Mouse (Mus musculus) liver, embryonic 13.5 days (tissue): ENCODE results near the gene Ano9. TPM values are rescaled to one million over a fixed set of nuclear protein-coding genes. Genes with fewer than 3 reads are reported as not detected.
A peak's percentile ranks its signal among the peaks of the same experiment; 100 is the strongest.

ENCODE experiments used
- ATAC-seq: fragments of 200-750 bp; cut with Nextera tagmentation; 2 replicates; pipeline ENCODE4 v1.8.0; 2017; ENCODE audit warnings: low read depth, mild to moderate bottlenecking, moderate number of reproducible peaks, moderate library complexity
- DNase-seq: peaks from one replicate; pipeline ENCODE4 v3.0.0; 2022
- H3K27ac ChIP-seq: fragments of 300-500 bp; sonication (generic); 2 replicates; pipeline ENCODE4 v1.5.1; 2015; ENCODE audit warnings: moderate library complexity, mild to moderate bottlenecking, inconsistent platforms
- H3K27me3 ChIP-seq: fragments of 300-500 bp; sonication (generic); 2 replicates; pipeline ENCODE4 v1.6.1; 2015; ENCODE audit warnings: mild to moderate bottlenecking, inconsistent platforms
- H3K36me3 ChIP-seq: fragments of 300-500 bp; sonication (generic); 2 replicates; pipeline ENCODE4 v1.6.1; 2015; ENCODE audit warnings: mild to moderate bottlenecking, inconsistent platforms
- H3K4me1 ChIP-seq: fragments of 300-500 bp; sonication (generic); replicated peaks from 2 replicates; pipeline ENCODE4 v1.6.1; 2015; ENCODE audit warnings: inconsistent platforms
- H3K4me2 ChIP-seq: fragments of 300-500 bp; sonication (generic); 2 replicates; pipeline ENCODE4 v1.6.1; 2015; ENCODE audit warnings: inconsistent platforms, mild to moderate bottlenecking, moderate library complexity
- H3K4me3 ChIP-seq: fragments of 300-500 bp; sonication (generic); replicated peaks from 2 replicates; pipeline ENCODE4 v1.5.1; 2015; ENCODE audit warnings: mild to moderate bottlenecking, inconsistent platforms
- H3K9ac ChIP-seq: fragments of 300-500 bp; sonication (generic); 2 replicates; pipeline ENCODE4 v1.6.1; 2015; ENCODE audit warnings: mild to moderate bottlenecking, inconsistent platforms
- H3K9me3 ChIP-seq: fragments of 300-500 bp; sonication (generic); replicated peaks from 2 replicates; pipeline ENCODE4 v1.6.1; 2016; ENCODE audit warnings: inconsistent platforms
- WGBS: fragments of 180-500 bp; shearing (Covaris S2); methylation state at CpG from one replicate; pipeline ENCODE4 v1.1.7; 2015; ENCODE audit not compliant: insufficient replicate concordance; 5-methylcytosine and 5-hydroxymethylcytosine counted together
- polyA plus RNA-seq: library from polyadenylated mRNA; unstranded; fragments of >200 nt; fragmentation: Nextera tagmentation; extraction: Ambion mirVana; gene quantifications from 2 replicates; pipeline ENCODE4 v1.2.1, GENCODE M21; 2015

Gene Ano9
- polyA plus RNA-seq, 1 experiment from 2014 or later = 0.12 TPM

GRCm38 (mm10) chr7:141079481-141080449, 37.8 kb downstream of the Ano9 start:
- Histone ChIP-seq H3K27ac (no peak overlapping the region), H3K27me3 (peaks cover 59% of the 10 kb centered on the region), H3K4me3 (no peak overlapping the region), H3K4me2 (peak overlapping the region; percentile 14; the same call in 1 of the 2 replicates), H3K9ac (no peak overlapping the region), H3K9me3 (no peaks in the 10 kb centered on the region), H3K4me1 (0 out of 2 replicates have a peak, but pooled peaks cover 5% of the 10 kb centered on the region), H3K36me3 (no peaks in the 10 kb centered on the region)
- WGBS = 39% methylated on average over 34 of the region's 34 CpGs
- DNase-seq (no peak), ATAC-seq (no peak)

GRCm38 (mm10) chr7:141078876-141079275, 38.7 kb downstream of the Ano9 start:
- ATAC-seq (no peak), DNase-seq (no peak)
- Histone ChIP-seq H3K36me3 (no peaks in the 10 kb centered on the region), H3K27ac (no peak overlapping the region), H3K4me2 (no peak overlapping the region), H3K4me3 (no peak overlapping the region), H3K4me1 (0 out of 2 replicates have a peak, but pooled peaks cover 5% of the 10 kb centered on the region), H3K9ac (no peak overlapping the region), H3K27me3 (peaks cover 64% of the 10 kb centered on the region), H3K9me3 (no peaks in the 10 kb centered on the region)
- WGBS = 64% methylated on average over 4 of the region's 4 CpGs

- peaks cover 67% of the 10 kb centered on the region for H3K27me3 ChIP-seq
- no peaks in the 10 kb centered on the region for H3K9me3 ChIP-seq
- H3K4me1 ChIP-seq = 0 out of 2 replicates have a peak, but pooled peaks cover 5% of the 10 kb centered on the region
- H3K9ac ChIP-seq = no peak within 1 kb of the TSS
- no peak for DNase-seq
- no peak within 1 kb of the TSS for H3K4me3 ChIP-seq
- H3K4me2 ChIP-seq = no peak within 1 kb of the TSS
- H3K27ac ChIP-seq = no peak within 1 kb of the TSS
- 79% methylated on average over 15 of the region's 15 CpGs for WGBS
- no peak for ATAC-seq
- no peaks in the 10 kb centered on the region for H3K36me3 ChIP-seq
These were observed 39.8 kb downstream of the Ano9 start, which contains the start of gene Pkp3 for GRCm38 (mm10) chr7:141077841-141078240. Gene Pkp3, plus strand, starts transcription at chr7:141078218.

GRCm38 (mm10) chr7:141073782-141074181, 43.8 kb downstream of the Ano9 start:
- H3K36me3 ChIP-seq = no peaks in the 10 kb centered on the region
- no peak overlapping the region for H3K27ac ChIP-seq
- DNase-seq (no peak), ATAC-seq (no peak)
- no peaks in the 10 kb centered on the region for H3K9me3 ChIP-seq
- H3K4me3 ChIP-seq = no peak overlapping the region
- no peak overlapping the region for H3K4me2 ChIP-seq
- no peak overlapping the region for H3K9ac ChIP-seq
- WGBS = 44% methylated on average over 4 of the region's 4 CpGs
- peaks cover 76% of the 10 kb centered on the region for H3K27me3 ChIP-seq
- H3K4me1 ChIP-seq = peaks cover 15% of the 10 kb centered on the region

- Histone ChIP-seq H3K4me3 (no peak overlapping the region), H3K9ac (no peak overlapping the region), H3K4me1 (peaks cover 15% of the 10 kb centered on the region), H3K27me3 (peaks cover 78% of the 10 kb centered on the region), H3K9me3 (no peaks in the 10 kb centered on the region), H3K27ac (no peak overlapping the region), H3K36me3 (no peaks in the 10 kb centered on the region), H3K4me2 (no peak overlapping the region)
- peak; percentile 41 for DNase-seq
- ATAC-seq = no peak
- WGBS = 16% methylated on average over 23 of the region's 23 CpGs
These were observed 45.4 kb downstream of the Ano9 start for GRCm38 (mm10) chr7:141072017-141072745.

GRCm38 (mm10) chr7:141070058-141070862, 47.3 kb downstream of the Ano9 start:
- H3K4me2 ChIP-seq = peak overlapping the region; percentile 59
- no peak overlapping the region for H3K27ac ChIP-seq
- no peaks in the 10 kb centered on the region for H3K9me3 ChIP-seq
- WGBS = 2% methylated on average over 51 of the region's 51 CpGs
- peak; percentile 45 for DNase-seq
- 0 out of 2 replicates have a peak overlapping the region, but pooled peaks have one; percentile 2 for H3K9ac ChIP-seq
- H3K27me3 ChIP-seq = peaks cover 82% of the 10 kb centered on the region
- H3K36me3 ChIP-seq = no peaks in the 10 kb centered on the region
- ATAC-seq = no peak
- H3K4me1 ChIP-seq = peaks cover 15% of the 10 kb centered on the region
- H3K4me3 ChIP-seq = peak overlapping the region; percentile 33

GRCm38 (mm10) chr7:141068351-141068750, 49.3 kb downstream of the Ano9 start:
- no peak overlapping the region for H3K9ac ChIP-seq
- H3K9me3 ChIP-seq = no peaks in the 10 kb centered on the region
- no peak overlapping the region for H3K27ac ChIP-seq
- 59% methylated on average over 19 of the region's 19 CpGs for WGBS
- no peak overlapping the region for H3K4me2 ChIP-seq
- H3K27me3 ChIP-seq = peaks cover 77% of the 10 kb centered on the region
- no peaks in the 10 kb centered on the region for H3K36me3 ChIP-seq
- H3K4me1 ChIP-seq = peaks cover 33% of the 10 kb centered on the region
- ATAC-seq (no peak), DNase-seq (no peak)
- H3K4me3 ChIP-seq = no peak overlapping the region

GRCm38 (mm10) chr7:141064576-141064975, 53.0 kb downstream of the Ano9 start:
- Histone ChIP-seq H3K9ac (no peak overlapping the region), H3K4me1 (peaks cover 48% of the 10 kb centered on the region), H3K9me3 (no peaks in the 10 kb centered on the region), H3K27me3 (peaks cover 81% of the 10 kb centered on the region), H3K36me3 (no peaks in the 10 kb centered on the region), H3K4me2 (no peak overlapping the region), H3K4me3 (no peak overlapping the region), H3K27ac (no peak overlapping the region)
- DNase-seq = no peak
- WGBS = 51% methylated on average over 7 of the region's 7 CpGs
- ATAC-seq = no peak

- Histone ChIP-seq H3K4me3 (no peak overlapping the region), H3K4me1 (peaks cover 48% of the 10 kb centered on the region), H3K9ac (no peak overlapping the region), H3K27ac (no peak overlapping the region), H3K4me2 (no peak overlapping the region), H3K27me3 (peaks cover 82% of the 10 kb centered on the region), H3K9me3 (no peaks in the 10 kb centered on the region), H3K36me3 (no peaks in the 10 kb centered on the region)
- no peak for DNase-seq
- WGBS = 28% methylated on average over 7 of the region's 7 CpGs
- 0 out of 2 replicates have a peak, but pooled peaks have one; percentile 13 for ATAC-seq
These were observed 53.4 kb downstream of the Ano9 start for GRCm38 (mm10) chr7:141064175-141064574.

- no peak for ATAC-seq
- Histone ChIP-seq H3K9me3 (no peaks in the 10 kb centered on the region), H3K9ac (no peak overlapping the region), H3K4me3 (no peak overlapping the region), H3K27me3 (peaks cover 84% of the 10 kb centered on the region), H3K4me1 (peaks cover 48% of the 10 kb centered on the region), H3K36me3 (no peaks in the 10 kb centered on the region), H3K27ac (no peak overlapping the region), H3K4me2 (no peak overlapping the region)
- DNase-seq = no peak
- 71% methylated on average over 3 of the region's 3 CpGs for WGBS
These were observed 54.3 kb downstream of the Ano9 start for GRCm38 (mm10) chr7:141063353-141063752.
